Mouse (Mus musculus): ENCODE results near the gene Numbl.

GRCm38 (mm10) chr7:27255721-27256120 lies 2.5 kb upstream of the Numbl start:
- TF ChIP-seq CTCF (IDR thresholded peaks at IDR 0.05; ENCODE audit: low read depth) (peak; percentile 76), EP300 (optimal IDR thresholded peaks at IDR 0.05) (no peak)
